Mouse (Mus musculus) embryonic fibroblast, embryonic 13.5 days (primary cell): ENCODE measurements at regions not wholly inside any gene's neighbourhood (a gene's known extent, or its start where the extent isn't known, plus 50 kb on each side); places are given as distances from the start of the nearest gene placed in this dataset.
A peak's percentile ranks its signal among the peaks of the same experiment; 100 is the strongest.

Source experiments
- H3K27ac ChIP-seq: 2 replicates; pipeline ENCODE4 v1.5.1; 2012; ENCODE audit warnings: low read length, control low read depth, inconsistent platforms; ENCODE audit not compliant: insufficient read depth
- H3K4me1 ChIP-seq: 2 replicates; pipeline ENCODE4 v1.6.1; 2011; ENCODE audit warnings: low read length; ENCODE audit not compliant: control insufficient read depth, insufficient read depth
- H3K4me3 ChIP-seq: 2 replicates; pipeline ENCODE4 v1.5.1; 2011; ENCODE audit warnings: mild to moderate bottlenecking, control low read depth, low read length; ENCODE audit not compliant: insufficient read depth
- CTCF ChIP-seq: IDR thresholded peaks from 2 replicates; pipeline ENCODE4 v1.5.1; 2011; ENCODE audit warnings: mild to moderate bottlenecking, control low read depth, low read length, moderate library complexity, borderline replicate concordance; ENCODE audit not compliant: insufficient read depth
- POLR2A ChIP-seq: IDR thresholded peaks from 2 replicates; pipeline ENCODE4 v1.6.1; 2011; ENCODE audit warnings: low read depth, mild to moderate bottlenecking, control low read depth, low read length, moderate library complexity

DNA sequence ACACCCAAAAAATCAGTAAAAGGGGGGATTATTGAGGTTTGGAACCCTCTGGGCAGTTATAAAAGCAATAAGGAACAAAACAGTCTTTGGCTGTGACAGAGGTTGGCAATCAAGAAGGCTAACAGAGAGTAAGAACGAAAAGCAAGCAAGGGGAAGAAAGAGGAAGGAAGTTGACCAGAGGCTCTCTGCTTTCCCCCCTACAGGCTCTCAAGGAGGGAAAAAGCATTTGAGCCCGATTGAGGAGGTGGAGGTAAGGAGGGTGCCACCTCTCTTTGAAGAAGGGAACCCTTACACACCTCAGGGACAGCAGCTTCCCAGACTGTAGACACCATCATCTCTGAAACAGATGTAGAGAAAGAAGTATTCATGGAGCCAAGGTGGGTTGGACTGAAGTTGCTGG is 194.6 kb upstream of the Hnrnpa3 start:
- TF ChIP-seq CTCF (no peak), POLR2A (no peak)
- no peak overlapping the region for H3K4me3 ChIP-seq
- H3K27ac ChIP-seq: no peak overlapping the region
- no peaks in the 10 kb centered on the region for H3K4me1 ChIP-seq

GRCm38 (mm10) chr2:75468851-75469250 is 190.2 kb upstream of the Hnrnpa3 start:
- no peak for TF ChIP-seq CTCF
- TF ChIP-seq POLR2A: no peak
- Histone ChIP-seq H3K4me1 (no peaks in the 10 kb centered on the region), H3K27ac (no peak overlapping the region), H3K4me3 (no peak overlapping the region)

GRCm38 (mm10) chr2:75469958-75470687 is 188.9 kb upstream of the Hnrnpa3 start:
- Histone ChIP-seq H3K4me1 (no peaks in the 10 kb centered on the region), H3K27ac (no peak overlapping the region), H3K4me3 (no peak overlapping the region)
- no peak for TF ChIP-seq POLR2A
- TF ChIP-seq CTCF: no peak

DNA sequence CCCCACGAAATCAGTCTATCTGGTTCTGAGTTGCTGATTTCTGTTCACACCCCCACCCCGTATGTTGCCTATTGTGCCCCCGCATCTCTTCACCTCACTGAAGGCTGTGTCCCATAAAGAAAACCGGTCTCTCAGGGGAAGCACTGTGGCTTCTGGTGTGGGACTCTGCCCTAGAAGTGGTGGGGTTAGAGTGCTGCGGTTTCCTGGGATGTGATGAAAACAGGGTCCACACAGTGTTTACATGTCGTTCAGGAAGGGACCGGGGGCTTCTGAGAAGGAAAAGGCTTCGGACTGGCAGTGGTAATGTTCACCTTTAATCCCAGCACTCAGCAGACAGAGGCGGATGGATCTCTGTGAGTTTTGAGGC is 188.4 kb upstream of the Hnrnpa3 start:
- Histone ChIP-seq H3K4me3 (no peak overlapping the region), H3K27ac (no peak overlapping the region), H3K4me1 (no peaks in the 10 kb centered on the region)
- TF ChIP-seq CTCF (no peak), POLR2A (no peak)

DNA sequence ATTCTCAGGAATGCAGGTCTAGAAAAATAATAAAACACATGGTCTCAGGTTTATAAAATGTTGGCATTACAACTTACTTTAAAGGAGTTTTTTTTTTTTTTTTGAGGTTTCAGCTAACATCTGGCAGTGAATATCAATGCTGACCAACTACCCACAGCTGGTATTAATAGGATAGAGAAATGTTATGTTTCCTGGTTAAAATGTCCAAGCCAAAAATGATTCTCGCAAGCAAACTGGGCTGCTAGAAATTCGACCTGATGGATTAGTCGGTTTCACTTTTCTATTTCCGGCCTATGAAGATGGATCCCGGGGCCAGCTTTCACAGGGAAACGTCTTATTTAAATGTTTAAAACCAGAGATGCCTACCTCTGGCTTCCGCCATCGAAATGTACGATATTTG is 186.6 kb upstream of the Hnrnpa3 start:
- TF ChIP-seq CTCF (no peak), POLR2A (no peak)
- Histone ChIP-seq H3K4me1 (no peaks in the 10 kb centered on the region), H3K27ac (peak overlapping the region; percentile 63), H3K4me3 (no peak overlapping the region)

DNA sequence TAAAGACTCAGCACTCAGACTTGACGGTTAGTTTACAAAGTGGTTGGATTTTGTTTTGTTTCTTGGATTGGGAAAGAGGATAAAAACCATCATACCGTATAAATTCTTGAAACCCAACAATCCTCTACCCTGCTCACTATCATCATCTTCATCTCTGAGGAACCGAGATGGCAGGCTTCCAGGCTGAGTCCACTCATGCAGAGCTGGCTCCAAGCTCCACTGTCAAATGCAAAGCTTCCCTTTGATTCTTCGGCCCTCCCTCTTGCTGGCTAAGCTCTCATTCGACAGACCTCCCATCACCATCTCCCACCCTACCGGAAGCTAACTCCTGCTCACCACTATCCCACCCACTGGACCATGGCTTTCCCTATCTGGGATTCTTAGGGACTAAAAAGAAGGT is 184.6 kb upstream of the Hnrnpa3 start:
- no peak overlapping the region for H3K4me3 ChIP-seq
- no peak overlapping the region for H3K27ac ChIP-seq
- H3K4me1 ChIP-seq: no peaks in the 10 kb centered on the region
- no peak for TF ChIP-seq POLR2A

GRCm38 (mm10) chr2:75476350-75476749 is 182.7 kb upstream of the Hnrnpa3 start:
- TF ChIP-seq CTCF (no peak), POLR2A (no peak)
- H3K4me3 ChIP-seq: no peak overlapping the region
- no peak overlapping the region for H3K27ac ChIP-seq
- H3K4me1 ChIP-seq: no peaks in the 10 kb centered on the region

- TF ChIP-seq CTCF (no peak), POLR2A (no peak)
- Histone ChIP-seq H3K4me1 (no peaks in the 10 kb centered on the region), H3K27ac (no peak overlapping the region), H3K4me3 (no peak overlapping the region)
Observed at GRCm38 (mm10) chr2:75477076-75477475, 182.0 kb upstream of the Hnrnpa3 start.

DNA sequence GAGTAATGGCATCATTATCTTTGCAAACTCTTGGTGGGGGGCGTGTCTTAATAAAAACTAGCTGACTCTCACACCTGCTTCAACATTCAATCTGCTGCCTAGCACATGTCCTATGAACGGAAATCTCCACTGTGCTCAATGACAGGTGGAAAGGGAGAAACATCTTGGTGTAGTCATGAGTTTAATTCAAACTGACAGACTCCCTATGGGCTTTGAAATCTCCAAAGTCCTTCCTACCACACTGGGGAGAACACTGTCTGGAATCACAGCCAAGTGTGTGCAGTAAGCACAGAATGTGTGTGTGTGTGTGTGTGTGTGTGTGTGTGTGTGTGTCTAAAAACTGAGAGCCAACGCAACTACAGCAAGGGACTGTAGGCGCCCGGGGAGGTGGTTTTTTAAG is 179.5 kb upstream of the Hnrnpa3 start:
- Histone ChIP-seq H3K4me1 (no peaks in the 10 kb centered on the region), H3K27ac (no peak overlapping the region), H3K4me3 (no peak overlapping the region)
- TF ChIP-seq POLR2A (no peak), CTCF (no peak)

DNA sequence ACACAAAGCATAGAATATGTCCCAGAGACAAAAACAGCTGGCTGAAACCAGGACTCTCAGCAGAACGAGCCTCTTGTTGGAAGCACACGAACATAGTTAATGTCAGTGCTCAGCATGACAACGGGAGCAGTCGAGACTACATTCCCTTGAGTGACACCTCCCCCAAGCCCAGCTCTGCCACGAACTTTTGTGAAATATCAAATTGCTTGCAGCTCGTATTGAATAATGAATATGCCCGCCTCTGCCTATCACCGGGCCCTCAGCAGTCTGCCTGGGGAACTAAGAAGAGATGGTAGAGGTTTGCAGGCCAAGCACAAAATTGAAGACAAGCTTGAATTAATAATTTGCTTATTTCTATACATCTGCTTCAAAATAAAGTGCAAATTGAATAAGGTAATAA is 177.2 kb upstream of the Hnrnpa3 start:
- no peaks in the 10 kb centered on the region for H3K4me1 ChIP-seq
- TF ChIP-seq POLR2A (no peak), CTCF (no peak)
- no peak overlapping the region for H3K27ac ChIP-seq
- no peak overlapping the region for H3K4me3 ChIP-seq

DNA sequence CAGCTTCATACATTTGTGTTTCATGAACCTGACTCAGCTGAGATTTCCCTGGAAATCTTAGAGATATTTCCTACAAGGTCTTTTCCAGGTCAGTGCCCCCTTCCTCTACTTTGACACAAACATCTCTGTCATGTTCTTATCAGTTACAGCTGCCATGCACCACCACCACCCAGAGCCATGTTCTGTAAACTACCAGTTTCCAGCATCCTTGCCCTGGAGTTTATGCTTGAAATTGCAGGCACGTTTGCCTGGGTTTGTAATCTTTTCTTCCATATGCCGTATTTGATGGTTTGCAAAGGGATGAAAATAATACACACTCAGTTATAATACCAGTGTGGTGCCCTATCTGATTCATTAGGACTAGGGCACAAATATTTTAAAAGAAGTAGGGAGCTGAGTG is 176.6 kb upstream of the Hnrnpa3 start:
- H3K27ac ChIP-seq: no peak overlapping the region
- no peak for TF ChIP-seq CTCF
- TF ChIP-seq POLR2A: no peak

More for the DNA sequence above, 176.6 kb upstream of the Hnrnpa3 start:
- Histone ChIP-seq H3K4me1 (no peaks in the 10 kb centered on the region), H3K4me3 (no peak overlapping the region)
